Mouse (Mus musculus) kidney, embryonic 14.5 days (tissue): ENCODE results near the gene Ptprm. TPM values are rescaled to one million over a fixed set of nuclear protein-coding genes. Genes with fewer than 3 reads are reported as not detected.

Experiments used
- ATAC-seq: fragments of 200-750 bp; cut with Nextera tagmentation; 2 replicates; pipeline ENCODE4 v1.8.0; 2017; ENCODE audit warnings: moderate number of reproducible peaks, mild to moderate bottlenecking, moderate TSS enrichment, moderate library complexity; ENCODE audit not compliant: low FRiP score, low TSS enrichment
- H3K27ac ChIP-seq: fragments of 300-500 bp; sonication (generic); 2 replicates; pipeline ENCODE4 v1.5.1; 2014; ENCODE audit warnings: low read depth, mild to moderate bottlenecking, low read length, moderate library complexity, mixed read lengths
- H3K27me3 ChIP-seq: fragments of 300-500 bp; sonication (generic); 2 replicates; pipeline ENCODE4 v1.6.1; 2014; ENCODE audit warnings: mild to moderate bottlenecking, low read length; ENCODE audit not compliant: control insufficient read depth, insufficient read depth
- H3K36me3 ChIP-seq: fragments of 300-500 bp; sonication (generic); 2 replicates; pipeline ENCODE4 v1.6.1; 2014; ENCODE audit warnings: low read length, mixed read lengths; ENCODE audit not compliant: control insufficient read depth, insufficient read depth
- H3K4me1 ChIP-seq: fragments of 300-500 bp; sonication (generic); 2 replicates; pipeline ENCODE4 v1.6.1; 2014; ENCODE audit warnings: low read length, mixed read lengths; ENCODE audit not compliant: control insufficient read depth, insufficient read depth
- H3K4me2 ChIP-seq: fragments of 300-500 bp; sonication (generic); replicated peaks from 2 replicates; pipeline ENCODE4 v1.6.1; 2014; ENCODE audit warnings: low read depth, mild to moderate bottlenecking, low read length
- H3K4me3 ChIP-seq: fragments of 300-500 bp; sonication (generic); 2 replicates; pipeline ENCODE4 v1.5.1; 2014; ENCODE audit warnings: mild to moderate bottlenecking, low read length
- H3K9ac ChIP-seq: fragments of 300-500 bp; sonication (generic); 2 replicates; pipeline ENCODE4 v1.6.1; 2014; ENCODE audit warnings: low read depth, mild to moderate bottlenecking, low read length, moderate library complexity
- H3K9me3 ChIP-seq: fragments of 300-500 bp; sonication (generic); 2 replicates; pipeline ENCODE4 v1.6.1; 2016; ENCODE audit warnings: low read length; ENCODE audit not compliant: control insufficient read depth
- WGBS: fragments of 180-500 bp; shearing (Covaris S2); extraction: QIAGEN DNeasy Blood & Tissue Kit; methylation state at CpG from one replicate; pipeline ENCODE4 v1.1.7; 2014; 5-methylcytosine and 5-hydroxymethylcytosine counted together
- polyA plus RNA-seq: library from polyadenylated mRNA; unstranded; fragments of >200 nt; fragmentation: Nextera tagmentation; extraction: Ambion mirVana; gene quantifications from 2 replicates; pipeline ENCODE4 v1.2.1, GENCODE M21; 2014

Gene Ptprm
- polyA plus RNA-seq, 1 experiment from 2014 or later, result 22.6 TPM

- peaks cover 13% of the 10 kb centered on the region for H3K4me1 ChIP-seq
- no peaks in the 10 kb centered on the region for H3K36me3 ChIP-seq
- ATAC-seq, result no peak
- no peak overlapping the region for H3K4me2 ChIP-seq
- H3K27me3 ChIP-seq, result no peaks in the 10 kb centered on the region
- no peak overlapping the region for H3K27ac ChIP-seq
- no peak overlapping the region for H3K4me3 ChIP-seq
- no peaks in the 10 kb centered on the region for H3K9me3 ChIP-seq
- no peak overlapping the region for H3K9ac ChIP-seq
- WGBS, result 75% methylated on average over 5 of the region's 5 CpGs
Measured at GRCm38 (mm10) chr17:67339569-67339968, 14.7 kb downstream of the Ptprm start.

- H3K36me3 ChIP-seq, result no peaks in the 10 kb centered on the region
- 81% methylated on average over 3 of the region's 3 CpGs for WGBS
- no peak overlapping the region for H3K27ac ChIP-seq
- no peaks in the 10 kb centered on the region for H3K9me3 ChIP-seq
- H3K9ac ChIP-seq, result no peak overlapping the region
- no peak overlapping the region for H3K4me3 ChIP-seq
- H3K4me1 ChIP-seq, result no peaks in the 10 kb centered on the region
- ATAC-seq, result no peak
- H3K4me2 ChIP-seq, result no peak overlapping the region
- H3K27me3 ChIP-seq, result no peaks in the 10 kb centered on the region
Measured at GRCm38 (mm10) chr17:67334310-67334709, 19.9 kb downstream of the Ptprm start.

- H3K27ac ChIP-seq, result no peak overlapping the region
- no peaks in the 10 kb centered on the region for H3K36me3 ChIP-seq
- no peak overlapping the region for H3K4me2 ChIP-seq
- no peak for ATAC-seq
- H3K9me3 ChIP-seq, result no peaks in the 10 kb centered on the region
- WGBS, result 75% methylated on average over 4 of the region's 4 CpGs
- no peaks in the 10 kb centered on the region for H3K27me3 ChIP-seq
- H3K4me3 ChIP-seq, result no peak overlapping the region
- no peak overlapping the region for H3K9ac ChIP-seq
- H3K4me1 ChIP-seq, result no peaks in the 10 kb centered on the region
Measured at GRCm38 (mm10) chr17:67329435-67329834, 24.8 kb downstream of the Ptprm start.

GRCm38 (mm10) chr17:67324499-67324832, 29.8 kb downstream of the Ptprm start:
- Histone ChIP-seq H3K27ac (0 out of 2 replicates have a peak overlapping the region, but pooled peaks have one; percentile 12), H3K4me3 (no peak overlapping the region), H3K4me1 (0 out of 2 replicates have a peak, but pooled peaks cover 3% of the 10 kb centered on the region), H3K4me2 (no peak overlapping the region), H3K27me3 (no peaks in the 10 kb centered on the region), H3K9me3 (no peaks in the 10 kb centered on the region), H3K36me3 (no peaks in the 10 kb centered on the region), H3K9ac (no peak overlapping the region)
- 45% methylated on average over 1 of the region's 1 CpGs for WGBS
- no peak for ATAC-seq

GRCm38 (mm10) chr17:67323777-67324498, 30.3 kb downstream of the Ptprm start:
- 47% methylated on average over 11 of the region's 11 CpGs for WGBS
- Histone ChIP-seq H3K4me1 (0 out of 2 replicates have a peak, but pooled peaks cover 3% of the 10 kb centered on the region), H3K36me3 (no peaks in the 10 kb centered on the region), H3K4me3 (no peak overlapping the region), H3K27ac (0 out of 2 replicates have a peak overlapping the region, but pooled peaks have one; percentile 19), H3K9ac (no peak overlapping the region), H3K4me2 (peak overlapping the region; percentile 19; the same call in 1 of the 2 replicates), H3K27me3 (no peaks in the 10 kb centered on the region), H3K9me3 (no peaks in the 10 kb centered on the region)
- peak; percentile 77 for ATAC-seq

- 77% methylated on average over 4 of the region's 4 CpGs for WGBS
- no peaks in the 10 kb centered on the region for H3K36me3 ChIP-seq
- H3K4me1 ChIP-seq, result no peaks in the 10 kb centered on the region
- H3K9ac ChIP-seq, result no peak overlapping the region
- no peak for ATAC-seq
- H3K27me3 ChIP-seq, result no peaks in the 10 kb centered on the region
- H3K27ac ChIP-seq, result no peak overlapping the region
- no peaks in the 10 kb centered on the region for H3K9me3 ChIP-seq
- H3K4me3 ChIP-seq, result no peak overlapping the region
- H3K4me2 ChIP-seq, result no peak overlapping the region
Measured at GRCm38 (mm10) chr17:67314491-67315205, 39.6 kb downstream of the Ptprm start.

- H3K27me3 ChIP-seq, result no peaks in the 10 kb centered on the region
- WGBS, result 83% methylated on average over 3 of the region's 3 CpGs
- H3K4me2 ChIP-seq, result no peak overlapping the region
- H3K36me3 ChIP-seq, result no peaks in the 10 kb centered on the region
- no peak overlapping the region for H3K4me3 ChIP-seq
- H3K27ac ChIP-seq, result no peak overlapping the region
- no peak for ATAC-seq
- no peak overlapping the region for H3K9ac ChIP-seq
- no peaks in the 10 kb centered on the region for H3K4me1 ChIP-seq
- no peaks in the 10 kb centered on the region for H3K9me3 ChIP-seq
Measured at GRCm38 (mm10) chr17:67308421-67308820, 45.8 kb downstream of the Ptprm start.

- Histone ChIP-seq H3K9me3 (no peaks in the 10 kb centered on the region), H3K4me3 (no peak overlapping the region), H3K27ac (no peak overlapping the region), H3K27me3 (no peaks in the 10 kb centered on the region), H3K36me3 (no peaks in the 10 kb centered on the region), H3K9ac (no peak overlapping the region), H3K4me1 (no peaks in the 10 kb centered on the region), H3K4me2 (no peak overlapping the region)
- no peak for ATAC-seq
- 74% methylated on average over 10 of the region's 10 CpGs for WGBS
Measured at GRCm38 (mm10) chr17:67306066-67306845, 48.0 kb downstream of the Ptprm start.
